Mouse (Mus musculus) embryonic facial prominence, embryonic 12.5 days (tissue): ENCODE results near the gene Josd2. TPM values are rescaled to one million over a fixed set of nuclear protein-coding genes. Genes with fewer than 3 reads are reported as not detected.

Source experiments
- ATAC-seq: fragments of 200-750 bp; cut with Nextera tagmentation; 2 replicates; pipeline ENCODE4 v1.8.0; 2017; ENCODE audit not compliant: insufficient number of reproducible peaks, insufficient read depth, low FRiP score, low TSS enrichment
- H3K27ac ChIP-seq: fragments of 300-500 bp; sonication (generic); 2 replicates; pipeline ENCODE4 v1.5.1; 2016; ENCODE audit warnings: mild to moderate bottlenecking
- H3K27me3 ChIP-seq: fragments of 300-500 bp; sonication (generic); 2 replicates; pipeline ENCODE4 v1.6.1; 2016; ENCODE audit warnings: mild to moderate bottlenecking, moderate library complexity
- H3K36me3 ChIP-seq: fragments of 300-500 bp; sonication (generic); 2 replicates; pipeline ENCODE4 v1.6.1; 2016; ENCODE audit warnings: mild to moderate bottlenecking
- H3K4me1 ChIP-seq: fragments of 300-500 bp; sonication (generic); 2 replicates; pipeline ENCODE4 v1.6.1; 2016
- H3K4me2 ChIP-seq: fragments of 300-500 bp; sonication (generic); replicated peaks from 2 replicates; pipeline ENCODE4 v1.6.1; 2016; ENCODE audit warnings: mild to moderate bottlenecking, moderate library complexity
- H3K4me3 ChIP-seq: fragments of 300-500 bp; sonication (generic); 2 replicates; pipeline ENCODE4 v1.5.1; 2016; ENCODE audit warnings: mild to moderate bottlenecking
- H3K9ac ChIP-seq: fragments of 300-500 bp; sonication (generic); 2 replicates; pipeline ENCODE4 v1.6.1; 2016; ENCODE audit warnings: mild to moderate bottlenecking, moderate library complexity
- H3K9me3 ChIP-seq: fragments of 300-500 bp; sonication (generic); 2 replicates; pipeline ENCODE4 v1.6.1; 2016; ENCODE audit warnings: mild to moderate bottlenecking, moderate library complexity
- WGBS: fragments of 180-500 bp; shearing (Covaris S2); methylation state at CpG from one replicate; pipeline ENCODE4 v1.1.7; 2016; 5-methylcytosine and 5-hydroxymethylcytosine counted together
- polyA plus RNA-seq: library from polyadenylated mRNA; unstranded; fragments of >200 nt; fragmentation: Nextera tagmentation; extraction: Ambion mirVana; gene quantifications from 2 replicates; pipeline ENCODE4 v1.2.1, GENCODE M21; 2016

Josd2 gene
- polyA plus RNA-seq, 1 experiment from 2014 or later: 80.4 TPM

DNA sequence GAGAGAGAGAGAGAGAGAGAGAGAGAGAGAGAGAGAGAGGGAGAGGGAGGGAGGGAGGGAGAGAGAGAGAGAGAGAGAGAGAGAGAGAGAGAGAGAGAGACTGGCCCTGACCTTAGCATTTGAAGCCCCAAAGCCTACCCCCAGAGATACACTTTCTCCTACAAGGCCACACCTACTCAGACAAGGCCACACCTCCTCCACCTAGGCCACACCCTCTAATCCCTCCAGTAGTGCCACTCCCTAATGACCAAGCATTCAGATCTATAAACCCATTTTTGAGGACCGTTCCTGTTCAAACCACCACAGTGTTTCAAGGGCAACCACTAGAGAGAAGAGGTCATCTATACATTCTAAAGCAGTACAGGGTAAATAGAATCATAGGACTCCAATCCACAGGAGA is 11.5 kb upstream of the Josd2 start:
- H3K27me3 ChIP-seq: peaks cover 19% of the 10 kb centered on the region
- H3K4me3 ChIP-seq: no peak overlapping the region
- no peak overlapping the region for H3K9ac ChIP-seq
- no peak overlapping the region for H3K4me2 ChIP-seq
- 93% methylated on average over 1 of the region's 1 CpGs for WGBS
- peaks cover 2% of the 10 kb centered on the region for H3K36me3 ChIP-seq
- no peaks in the 10 kb centered on the region for H3K4me1 ChIP-seq
- ATAC-seq: no peak
- no peaks in the 10 kb centered on the region for H3K9me3 ChIP-seq
- H3K27ac ChIP-seq: no peak overlapping the region

DNA sequence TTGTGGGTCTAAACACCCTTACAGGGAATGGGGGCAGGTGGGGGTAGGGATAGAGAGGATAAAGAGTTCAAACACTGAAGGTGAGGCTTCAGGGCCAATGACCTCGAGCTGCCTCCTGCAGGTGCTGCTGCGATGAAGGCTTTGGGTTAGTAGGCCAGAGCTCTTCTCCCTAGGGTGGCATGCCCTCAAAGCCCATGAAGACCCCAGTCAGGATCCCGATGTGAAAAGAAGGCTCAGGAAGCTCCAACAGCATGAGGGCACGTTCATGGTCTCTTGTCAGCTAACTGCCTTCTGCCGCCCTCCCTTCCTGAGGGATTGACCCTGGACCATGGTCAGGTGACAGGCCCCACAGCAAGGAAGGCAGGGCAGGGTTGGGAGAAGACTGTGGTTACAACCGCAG is 7.7 kb upstream of the Josd2 start:
- H3K36me3 ChIP-seq: peaks cover 16% of the 10 kb centered on the region
- H3K4me1 ChIP-seq: 0 out of 2 replicates have a peak, but pooled peaks cover 8% of the 10 kb centered on the region
- H3K4me3 ChIP-seq: no peak overlapping the region
- H3K27me3 ChIP-seq: peaks cover 51% of the 10 kb centered on the region
- H3K27ac ChIP-seq: no peak overlapping the region
- H3K4me2 ChIP-seq: no peak overlapping the region
- H3K9ac ChIP-seq: no peak overlapping the region
- no peaks in the 10 kb centered on the region for H3K9me3 ChIP-seq
- WGBS: 78% methylated on average over 6 of the region's 6 CpGs
- no peak for ATAC-seq

DNA sequence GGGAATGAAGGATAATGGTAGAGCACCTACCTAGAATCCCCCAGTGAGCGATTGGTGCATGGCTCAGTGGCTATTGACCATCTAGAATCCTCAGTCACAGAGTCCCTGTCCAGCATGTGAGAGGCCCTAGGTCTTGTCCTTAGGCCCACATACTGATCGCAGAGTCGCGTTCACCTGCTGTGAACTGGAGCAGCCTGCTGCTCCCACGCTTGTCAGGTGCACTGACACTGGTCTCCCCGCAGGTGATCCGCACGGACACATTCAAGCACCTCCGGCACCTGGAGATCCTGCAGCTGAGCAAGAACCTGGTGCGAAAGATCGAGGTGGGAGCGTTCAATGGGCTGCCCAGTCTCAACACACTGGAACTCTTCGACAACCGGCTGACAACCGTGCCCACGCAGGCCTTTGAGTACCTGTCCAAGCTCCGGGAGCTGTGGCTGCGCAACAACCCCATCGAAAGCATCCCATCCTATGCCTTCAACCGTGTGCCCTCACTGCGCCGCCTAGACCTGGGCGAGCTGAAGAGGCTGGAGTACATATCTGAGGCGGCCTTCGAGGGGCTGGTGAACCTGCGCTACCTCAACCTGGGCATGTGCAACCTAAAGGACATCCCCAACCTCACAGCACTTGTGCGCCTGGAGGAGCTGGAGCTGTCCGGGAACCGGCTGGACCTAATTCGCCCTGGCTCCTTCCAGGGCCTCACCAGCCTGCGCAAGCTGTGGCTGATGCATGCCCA is 6.8 kb upstream of the Josd2 start:
- WGBS: 77% methylated on average over 31 of the region's 31 CpGs
- Histone ChIP-seq H3K27me3 (peaks cover 51% of the 10 kb centered on the region), H3K27ac (no peak overlapping the region), H3K4me2 (no peak overlapping the region), H3K4me1 (0 out of 2 replicates have a peak, but pooled peaks cover 8% of the 10 kb centered on the region), H3K9ac (no peak overlapping the region), H3K36me3 (peaks cover 16% of the 10 kb centered on the region), H3K9me3 (no peaks in the 10 kb centered on the region), H3K4me3 (no peak overlapping the region)
- no peak for ATAC-seq

DNA sequence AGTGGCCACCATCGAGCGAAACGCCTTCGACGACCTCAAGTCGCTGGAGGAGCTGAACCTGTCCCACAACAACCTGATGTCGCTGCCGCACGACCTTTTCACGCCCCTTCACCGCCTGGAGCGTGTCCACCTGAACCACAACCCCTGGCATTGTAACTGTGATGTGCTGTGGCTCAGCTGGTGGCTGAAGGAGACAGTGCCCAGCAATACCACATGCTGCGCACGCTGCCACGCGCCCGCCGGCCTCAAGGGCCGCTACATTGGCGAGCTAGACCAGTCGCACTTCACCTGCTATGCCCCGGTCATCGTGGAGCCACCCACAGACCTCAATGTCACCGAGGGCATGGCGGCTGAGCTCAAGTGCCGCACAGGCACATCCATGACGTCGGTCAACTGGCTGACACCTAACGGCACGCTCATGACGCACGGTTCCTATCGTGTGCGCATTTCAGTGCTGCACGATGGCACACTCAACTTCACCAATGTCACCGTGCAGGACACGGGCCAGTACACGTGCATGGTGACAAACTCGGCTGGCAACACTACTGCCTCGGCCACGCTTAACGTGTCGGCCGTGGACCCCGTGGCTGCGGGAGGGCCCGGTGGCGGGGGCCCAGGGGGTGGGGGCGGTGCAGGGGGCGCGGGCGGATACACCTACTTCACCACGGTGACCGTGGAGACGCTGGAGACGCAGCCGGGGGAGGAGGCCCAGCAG is 6.1 kb upstream of the Josd2 start:
- H3K9ac ChIP-seq: no peak overlapping the region
- no peak overlapping the region for H3K4me3 ChIP-seq
- WGBS: 62% methylated on average over 57 of the region's 57 CpGs
- no peaks in the 10 kb centered on the region for H3K9me3 ChIP-seq
- peaks cover 51% of the 10 kb centered on the region for H3K27me3 ChIP-seq
- ATAC-seq: no peak
- no peak overlapping the region for H3K27ac ChIP-seq
- peak overlapping the region; percentile 56; the same call in 1 of the 2 replicates for H3K4me2 ChIP-seq
- 0 out of 2 replicates have a peak, but pooled peaks cover 8% of the 10 kb centered on the region for H3K4me1 ChIP-seq
- H3K36me3 ChIP-seq: peaks cover 16% of the 10 kb centered on the region

DNA sequence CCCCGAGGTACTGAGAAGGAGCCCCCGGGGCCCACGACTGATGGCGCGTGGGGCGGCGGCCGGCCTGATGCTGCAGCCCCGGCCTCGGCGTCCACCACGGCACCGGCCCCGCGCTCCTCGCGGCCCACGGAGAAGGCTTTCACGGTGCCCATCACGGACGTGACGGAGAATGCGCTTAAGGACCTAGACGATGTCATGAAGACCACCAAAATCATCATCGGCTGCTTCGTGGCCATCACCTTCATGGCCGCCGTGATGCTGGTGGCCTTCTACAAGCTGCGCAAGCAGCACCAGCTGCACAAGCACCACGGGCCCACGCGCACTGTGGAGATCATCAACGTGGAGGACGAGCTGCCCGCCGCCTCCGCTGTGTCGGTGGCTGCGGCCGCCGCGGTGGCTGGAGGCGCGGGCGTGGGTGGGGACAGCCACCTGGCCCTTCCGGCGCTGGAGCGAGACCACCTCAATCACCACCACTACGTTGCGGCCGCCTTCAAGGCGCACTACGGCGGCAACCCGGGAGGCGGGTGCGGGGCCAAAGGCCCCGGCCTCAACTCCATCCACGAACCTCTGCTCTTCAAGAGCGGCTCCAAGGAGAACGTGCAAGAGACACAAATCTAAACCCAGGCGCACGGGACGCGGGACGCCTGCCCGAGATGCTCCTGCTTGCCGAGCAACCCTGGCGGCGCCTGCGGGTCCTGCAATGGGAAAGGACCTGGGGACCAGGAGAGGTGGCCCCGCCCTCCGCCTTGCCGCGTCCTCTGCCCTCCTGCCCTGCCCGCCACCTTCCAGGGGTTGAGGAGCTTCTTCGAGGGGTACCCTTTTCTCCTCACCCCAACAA is 5.3 kb upstream of the Josd2 start:
- H3K4me1 ChIP-seq: 0 out of 2 replicates have a peak, but pooled peaks cover 8% of the 10 kb centered on the region
- 0 out of 2 replicates have a peak overlapping the region, but pooled peaks have one; percentile 7 for H3K9ac ChIP-seq
- H3K27me3 ChIP-seq: peaks cover 51% of the 10 kb centered on the region
- ATAC-seq: no peak
- no peaks in the 10 kb centered on the region for H3K9me3 ChIP-seq
- 20% methylated on average over 74 of the region's 77 CpGs for WGBS
- peak overlapping the region; percentile 56 for H3K4me2 ChIP-seq
- H3K27ac ChIP-seq: no peak overlapping the region
- H3K36me3 ChIP-seq: peaks cover 16% of the 10 kb centered on the region
- H3K4me3 ChIP-seq: peak overlapping the region; percentile 25

DNA sequence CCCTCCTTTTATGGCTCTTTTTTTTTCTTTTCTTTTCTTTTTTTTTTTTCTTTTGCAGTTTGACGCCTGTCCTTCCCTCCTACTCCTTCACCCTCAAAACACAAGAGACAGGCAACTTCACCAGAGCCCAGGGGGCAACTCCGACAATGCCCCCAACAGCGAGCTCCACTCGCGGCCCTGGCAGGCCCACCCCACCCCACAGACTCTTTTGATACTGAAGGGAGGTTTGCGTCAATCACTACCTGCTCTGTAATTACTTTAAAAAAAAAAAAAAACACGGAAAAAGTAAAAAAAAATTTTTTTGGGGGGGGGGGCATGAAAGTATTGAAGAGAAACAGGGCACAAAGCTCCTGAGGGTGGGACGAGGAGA is 4.7 kb upstream of the Josd2 start:
- Histone ChIP-seq H3K4me3 (no peak overlapping the region), H3K27me3 (peaks cover 51% of the 10 kb centered on the region), H3K36me3 (peaks cover 16% of the 10 kb centered on the region), H3K9ac (0 out of 2 replicates have a peak overlapping the region, but pooled peaks have one; percentile 7), H3K27ac (no peak overlapping the region), H3K4me2 (no peak overlapping the region; the same call in 1 of the 2 replicates), H3K4me1 (0 out of 2 replicates have a peak, but pooled peaks cover 8% of the 10 kb centered on the region), H3K9me3 (no peaks in the 10 kb centered on the region)
- no peak for ATAC-seq
- 30% methylated on average over 8 of the region's 8 CpGs for WGBS

DNA sequence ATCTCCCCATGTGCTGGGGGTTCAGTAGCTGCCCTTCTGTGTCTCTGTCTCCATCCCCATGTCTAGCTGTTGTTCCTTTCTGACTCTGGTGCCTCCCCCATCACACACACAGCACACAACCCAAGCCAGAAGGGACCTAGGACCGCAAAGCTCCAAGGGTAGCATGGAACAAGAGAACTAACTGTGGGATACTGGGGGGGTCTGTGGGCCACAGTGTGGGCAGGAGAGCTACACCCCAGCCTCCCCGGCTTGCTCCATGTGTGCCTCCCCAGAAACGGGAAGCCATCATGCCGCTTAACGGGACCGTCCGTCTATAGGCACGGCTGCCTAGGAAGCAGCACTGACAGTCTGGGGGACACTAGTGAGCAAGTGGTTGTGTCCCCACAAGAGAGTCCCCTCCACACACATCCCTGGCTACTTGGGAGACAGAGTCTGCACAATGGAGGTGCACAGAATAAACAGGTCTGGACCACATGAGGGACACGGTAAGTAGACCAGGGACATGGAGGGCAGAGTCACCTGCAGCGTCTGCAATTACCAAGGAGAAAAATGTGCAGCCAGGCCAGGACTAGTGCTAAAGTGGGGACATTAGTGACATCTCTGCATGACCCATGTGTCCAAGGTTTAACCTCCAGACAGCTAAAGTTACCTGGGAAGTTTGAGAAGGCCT is 4.1 kb upstream of the Josd2 start:
- Histone ChIP-seq H3K27ac (no peak overlapping the region), H3K9me3 (no peaks in the 10 kb centered on the region), H3K4me1 (peaks cover 12% of the 10 kb centered on the region), H3K4me2 (no peak overlapping the region), H3K4me3 (no peak overlapping the region), H3K36me3 (peaks cover 16% of the 10 kb centered on the region), H3K9ac (no peak overlapping the region), H3K27me3 (peaks cover 51% of the 10 kb centered on the region)
- no peak for ATAC-seq
- WGBS: 86% methylated on average over 10 of the region's 10 CpGs

DNA sequence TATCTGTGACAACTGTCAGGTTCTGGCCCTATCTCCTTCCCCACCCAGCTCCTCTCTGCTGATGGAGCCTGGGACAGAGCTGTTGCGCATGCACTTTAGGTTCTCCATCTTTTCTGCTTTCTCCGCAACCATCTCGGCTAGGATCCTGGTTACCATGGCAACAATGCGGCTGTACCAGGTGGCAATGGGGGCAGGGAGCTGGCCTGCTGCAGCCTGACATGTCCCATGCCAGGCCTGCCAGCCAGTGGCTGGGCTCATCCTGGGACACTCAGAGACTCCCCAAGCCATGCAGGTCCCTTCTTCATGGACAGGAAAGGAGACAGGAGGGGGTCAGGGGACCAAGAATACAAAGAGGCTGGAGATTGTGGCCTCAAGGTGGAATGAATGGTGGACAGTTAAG is 3.3 kb upstream of the Josd2 start:
- 26% methylated on average over 4 of the region's 4 CpGs for whole genome bisulfite sequencing
- Histone ChIP-seq H3K36me3 (peaks cover 18% of the 10 kb centered on the region), H3K27ac (no peak overlapping the region), H3K9ac (no peak overlapping the region; the same call in 1 of the 2 replicates), H3K4me3 (no peak overlapping the region), H3K4me2 (no peak overlapping the region), H3K9me3 (no peaks in the 10 kb centered on the region), H3K27me3 (peaks cover 50% of the 10 kb centered on the region), H3K4me1 (peaks cover 16% of the 10 kb centered on the region)
- ATAC-seq: no peak

DNA sequence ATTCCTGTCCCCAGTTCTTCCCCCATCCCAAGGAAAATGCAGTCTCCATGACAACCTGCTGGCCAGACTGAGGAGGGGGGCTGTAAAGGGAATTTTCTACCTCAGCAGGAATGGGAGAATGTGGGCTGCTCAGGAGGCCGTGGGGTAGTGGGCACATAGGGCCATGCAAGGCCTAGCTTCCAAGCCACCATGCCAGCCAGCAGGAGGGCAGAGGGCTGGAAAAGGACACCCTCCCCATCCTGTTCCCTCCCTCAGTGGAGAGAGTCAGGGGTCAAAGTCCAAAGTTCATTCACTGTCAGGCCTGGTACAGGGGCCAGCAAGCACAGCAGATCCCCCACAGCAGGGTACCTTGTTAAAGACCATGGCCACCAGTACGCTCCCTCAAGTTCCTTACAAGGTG is 2.7 kb upstream of the Josd2 start, which contains the start of gene Aspdh:
Gene Aspdh (plus strand): TSS at position 281 of the 400 bp plus-strand sequence.
- Histone ChIP-seq H3K4me3 (no peak within 1 kb of the TSS), H3K9ac (no peak within 1 kb of the TSS; the same call in 1 of the 2 replicates), H3K9me3 (no peaks in the 10 kb centered on the region), H3K36me3 (peaks cover 19% of the 10 kb centered on the region), H3K4me1 (peaks cover 16% of the 10 kb centered on the region), H3K27ac (no peak within 1 kb of the TSS), H3K27me3 (peaks cover 44% of the 10 kb centered on the region), H3K4me2 (no peak within 1 kb of the TSS)
- 61% methylated on average over 2 of the region's 2 CpGs for WGBS
- no peak for ATAC-seq

DNA sequence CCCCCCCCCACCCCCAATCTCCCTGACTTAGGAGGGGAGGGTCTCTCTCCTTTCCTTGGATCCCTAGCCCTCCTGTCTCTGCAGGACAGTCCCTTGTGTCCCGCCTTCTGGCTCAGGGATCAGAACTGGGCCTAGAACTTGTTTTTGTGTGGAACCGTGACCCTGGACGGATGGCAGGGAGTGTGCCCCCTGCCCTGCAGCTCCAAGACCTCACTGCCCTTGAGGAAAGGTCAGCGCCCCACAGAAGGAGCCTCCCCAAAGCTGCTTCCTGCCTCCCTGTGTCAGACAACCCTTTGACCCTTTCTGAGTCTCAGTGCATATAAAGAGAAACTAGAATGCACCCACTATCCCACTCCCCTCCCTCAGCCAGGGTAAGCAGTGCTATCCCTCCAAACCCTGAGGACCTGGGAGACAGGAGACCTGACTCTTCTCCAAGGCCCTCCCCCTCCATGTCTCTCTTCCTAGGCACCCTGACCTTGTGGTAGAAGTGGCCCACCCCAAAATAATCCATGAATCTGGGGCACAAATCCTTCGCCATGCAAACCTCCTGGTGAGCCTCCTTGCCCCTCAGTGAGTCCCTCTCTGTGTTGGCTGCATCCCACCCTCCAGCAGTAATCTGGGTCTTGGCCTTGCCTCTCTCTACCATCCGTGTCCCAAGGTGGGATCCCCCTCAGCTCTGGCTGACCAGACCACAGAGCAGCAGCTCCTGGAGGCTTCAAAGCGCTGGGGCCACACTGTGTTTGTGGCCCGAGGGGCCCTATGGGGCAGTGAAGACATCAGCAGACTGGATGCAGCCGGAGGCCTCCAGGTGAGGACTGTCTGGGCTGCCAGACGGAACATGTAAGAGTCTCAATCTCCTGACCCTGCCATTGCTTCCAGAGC is 1.5 kb upstream of the Josd2 start:
- Histone ChIP-seq H3K4me1 (peaks cover 16% of the 10 kb centered on the region), H3K36me3 (peaks cover 22% of the 10 kb centered on the region), H3K4me3 (no peak overlapping the region), H3K27ac (no peak overlapping the region), H3K9ac (no peak overlapping the region), H3K27me3 (peaks cover 33% of the 10 kb centered on the region), H3K9me3 (no peaks in the 10 kb centered on the region), H3K4me2 (no peak overlapping the region)
- 77% methylated on average over 10 of the region's 10 CpGs for WGBS
- no peak for ATAC-seq
